Mouse (Mus musculus): ENCODE measurements around the gene Lmntd2.

DNA sequence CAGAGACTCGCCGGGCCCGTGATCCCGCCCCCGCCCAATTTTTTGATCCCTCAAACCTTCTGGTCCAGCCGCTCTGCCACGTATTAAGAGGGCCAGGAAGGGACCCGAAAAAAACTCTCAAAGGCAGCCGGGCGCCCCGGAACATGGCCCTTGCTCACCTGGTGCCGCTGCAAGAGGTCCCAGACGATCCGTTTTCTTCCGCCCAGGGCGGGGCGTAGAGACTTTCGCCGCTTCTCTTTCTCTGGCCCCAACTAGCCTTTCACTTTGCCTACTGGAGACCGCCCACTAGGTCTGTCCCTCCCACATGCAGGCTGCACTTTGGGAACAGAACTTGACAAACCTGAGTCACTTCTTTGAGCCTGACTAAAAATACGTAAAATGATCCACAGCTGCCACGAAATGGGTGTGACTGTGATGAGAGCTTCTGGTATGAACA lies 45.3 kb downstream of the Lmntd2 start:
- TF ChIP-seq CTCF (IDR thresholded peaks at IDR 0.05; ENCODE audit: low read depth, low read length) (no peak), GATA1 (IDR thresholded peaks at IDR 0.05; ENCODE audit: borderline replicate concordance, low read length) (no peak), TAL1 (conservative IDR thresholded peaks at IDR 0.05; ENCODE audit: low read depth, low read length) (no peak)

Data from G1E (cell line).